Mouse (Mus musculus) small intestine, adult 2 months (tissue): ENCODE results near the gene Gltpd2. TPM values are rescaled to one million over a fixed set of nuclear protein-coding genes. Genes with fewer than 3 reads are reported as not detected.

ENCODE experiments used
- H3K27ac ChIP-seq: fragments of 200-500 bp; 2 replicates; pipeline ENCODE4 v1.5.1; 2012; ENCODE audit warnings: low read depth, low read length, control low read depth, inconsistent platforms; ENCODE audit not compliant: insufficient read depth
- H3K27me3 ChIP-seq: fragments of 200-500 bp; 2 replicates; pipeline ENCODE4 v1.6.1; 2012; ENCODE audit warnings: mild to moderate bottlenecking, moderate library complexity, low read length, inconsistent platforms; ENCODE audit not compliant: control insufficient read depth, insufficient read depth
- H3K36me3 ChIP-seq: fragments of 200-500 bp; 2 replicates; pipeline ENCODE4 v1.6.1; 2012; ENCODE audit warnings: mild to moderate bottlenecking, low read length, control low read depth, inconsistent platforms; ENCODE audit not compliant: control insufficient read depth, insufficient read depth
- H3K4me1 ChIP-seq: fragments of 200-500 bp; 2 replicates; pipeline ENCODE4 v1.6.1; 2012; ENCODE audit warnings: low read length, inconsistent platforms, mixed read lengths; ENCODE audit not compliant: control insufficient read depth, insufficient read depth, insufficient read length
- H3K4me3 ChIP-seq: fragments of 200-500 bp; 2 replicates; pipeline ENCODE4 v1.5.1; 2012; ENCODE audit warnings: low read depth, mild to moderate bottlenecking, control low read depth, inconsistent platforms, low read length, moderate library complexity
- CTCF ChIP-seq: fragments of 200-500 bp; IDR thresholded peaks from 2 replicates; pipeline ENCODE4 v1.5.1; 2012; ENCODE audit warnings: low read depth, mild to moderate bottlenecking, control low read depth, inconsistent platforms, low read length, moderate library complexity, mixed read lengths; ENCODE audit not compliant: insufficient replicate concordance, insufficient read length; ENCODE audit errors: extremely low read depth
- POLR2A ChIP-seq: fragments of 200-500 bp; IDR thresholded peaks from 2 replicates; pipeline ENCODE4 v1.6.1; 2012; ENCODE audit warnings: low read depth, mild to moderate bottlenecking, control low read depth, inconsistent platforms, low read length, moderate library complexity
- WGBS: fragments of 180-500 bp; shearing (Covaris S2); methylation state at CpG from one replicate; pipeline ENCODE4 v1.1.7; 2018; 5-methylcytosine and 5-hydroxymethylcytosine counted together
- polyA plus RNA-seq: library from polyadenylated mRNA; depleted of rRNA; stranded (reverse); fragments of >200 nt; gene quantifications from 2 replicates; pipeline ENCODE4 v1.2.3, GENCODE M21; 2012

Gltpd2 gene
- polyA plus RNA-seq, 1 experiment, result 8.4 TPM

DNA sequence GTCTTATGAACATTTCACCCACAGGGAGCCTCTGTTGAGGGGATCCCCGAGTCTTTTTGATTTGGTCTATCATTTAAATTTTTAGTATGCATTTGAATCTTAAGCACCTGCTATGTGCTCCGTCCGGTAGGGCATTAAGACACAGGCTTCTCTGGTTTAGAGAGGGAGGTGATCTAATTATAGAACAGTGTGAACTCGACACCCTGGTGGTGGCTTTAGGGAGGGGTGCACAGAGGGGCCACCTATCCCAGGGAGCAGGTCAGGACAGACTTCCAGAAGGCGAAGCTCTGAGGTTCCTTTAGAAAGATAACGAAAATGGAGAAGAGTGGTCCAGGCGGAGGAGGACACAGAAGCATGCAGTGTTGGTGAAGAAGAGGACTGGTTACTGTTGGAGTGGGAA lies 25.5 kb downstream of the Gltpd2 start:
- peaks cover 1% of the 10 kb centered on the region; the same call in 1 of the 2 replicates for H3K36me3 ChIP-seq
- WGBS, result 84% methylated on average over 7 of the region's 7 CpGs
- no peak for TF ChIP-seq CTCF
- TF ChIP-seq POLR2A, result no peak
- H3K4me1 ChIP-seq, result no peaks in the 10 kb centered on the region; the same call in 1 of the 2 replicates
- H3K4me3 ChIP-seq, result no peak overlapping the region
- no peaks in the 10 kb centered on the region for H3K27me3 ChIP-seq
- H3K27ac ChIP-seq, result no peak overlapping the region

DNA sequence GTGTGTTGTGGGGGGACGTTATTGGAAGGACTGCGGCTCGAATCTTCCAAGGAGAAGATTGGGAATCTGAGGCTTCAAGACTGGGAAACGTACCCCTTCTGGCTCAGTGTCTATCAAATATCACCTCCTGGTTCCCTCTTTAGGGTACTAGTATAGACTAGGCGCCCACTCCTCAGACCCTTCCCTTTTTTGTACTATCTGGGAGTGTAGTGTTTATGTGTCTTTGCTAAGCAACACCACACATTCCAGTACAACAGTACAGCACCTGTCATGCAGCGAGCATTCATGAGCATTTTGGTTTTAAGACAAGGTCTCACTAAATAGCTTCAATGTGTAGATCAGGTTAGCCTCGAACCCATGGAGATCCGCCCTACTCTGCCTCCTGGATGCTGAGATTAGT lies 32.5 kb downstream of the Gltpd2 start:
- TF ChIP-seq CTCF, result no peak
- Histone ChIP-seq H3K4me1 (no peaks in the 10 kb centered on the region), H3K4me3 (no peak overlapping the region), H3K27ac (no peak overlapping the region), H3K36me3 (peaks cover 11% of the 10 kb centered on the region; the same call in 1 of the 2 replicates), H3K27me3 (no peaks in the 10 kb centered on the region)
- WGBS, result 91% methylated on average over 8 of the region's 8 CpGs

DNA sequence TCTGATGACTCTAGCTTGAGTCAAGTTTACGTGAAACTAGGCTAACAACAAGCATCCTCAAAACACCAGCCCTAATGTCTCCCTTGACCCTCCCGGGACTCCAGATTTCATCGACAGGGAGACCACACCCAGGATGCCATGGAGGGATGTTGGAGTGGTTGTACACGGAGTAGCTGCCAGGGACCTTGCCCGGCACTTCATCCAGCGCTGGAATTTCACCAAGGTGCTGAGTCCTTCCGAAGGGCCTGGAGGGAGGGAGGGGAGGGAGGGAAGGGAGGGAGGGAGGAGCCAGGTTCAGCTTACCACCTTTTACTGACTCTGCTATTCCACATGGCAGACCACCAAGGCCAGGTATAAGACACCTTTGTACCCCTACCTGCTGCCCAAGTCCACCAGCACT lies 34.9 kb downstream of the Gltpd2 start:
- H3K4me1 ChIP-seq, result no peaks in the 10 kb centered on the region
- no peak overlapping the region for H3K4me3 ChIP-seq
- WGBS, result 57% methylated on average over 7 of the region's 7 CpGs
- H3K27ac ChIP-seq, result no peak overlapping the region
- H3K27me3 ChIP-seq, result no peaks in the 10 kb centered on the region
- TF ChIP-seq POLR2A, result no peak
- no peak for TF ChIP-seq CTCF
- H3K36me3 ChIP-seq, result peaks cover 16% of the 10 kb centered on the region

DNA sequence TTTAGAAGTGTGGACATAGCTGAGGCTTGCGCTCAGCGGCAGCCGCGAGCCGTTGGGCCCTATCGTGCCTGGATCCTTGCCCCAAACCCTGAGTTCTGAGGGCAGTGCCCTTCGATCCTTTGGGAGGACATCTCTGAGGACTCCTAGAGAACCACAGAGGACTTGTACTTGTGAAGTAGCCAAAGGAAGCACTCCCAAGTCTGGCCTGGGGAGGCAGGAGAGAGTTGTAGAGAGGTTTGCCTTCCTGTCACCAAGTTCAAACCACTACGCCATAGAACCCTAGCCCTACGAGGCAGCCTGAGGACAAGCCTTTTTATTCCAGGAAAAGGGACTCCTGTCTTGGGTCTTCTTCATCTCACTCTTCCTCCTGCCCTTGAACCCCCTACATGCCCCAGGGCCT lies 38.5 kb downstream of the Gltpd2 start:
- H3K4me1 ChIP-seq, result no peaks in the 10 kb centered on the region; the same call in 1 of the 2 replicates
- H3K27ac ChIP-seq, result no peak overlapping the region
- no peak overlapping the region for H3K4me3 ChIP-seq
- TF ChIP-seq POLR2A (no peak), CTCF (0 out of 2 replicates have a peak, but pooled peaks have one; percentile 15)
- H3K36me3 ChIP-seq, result peaks cover 15% of the 10 kb centered on the region
- no peaks in the 10 kb centered on the region for H3K27me3 ChIP-seq
- 90% methylated on average over 9 of the region's 9 CpGs for WGBS

DNA sequence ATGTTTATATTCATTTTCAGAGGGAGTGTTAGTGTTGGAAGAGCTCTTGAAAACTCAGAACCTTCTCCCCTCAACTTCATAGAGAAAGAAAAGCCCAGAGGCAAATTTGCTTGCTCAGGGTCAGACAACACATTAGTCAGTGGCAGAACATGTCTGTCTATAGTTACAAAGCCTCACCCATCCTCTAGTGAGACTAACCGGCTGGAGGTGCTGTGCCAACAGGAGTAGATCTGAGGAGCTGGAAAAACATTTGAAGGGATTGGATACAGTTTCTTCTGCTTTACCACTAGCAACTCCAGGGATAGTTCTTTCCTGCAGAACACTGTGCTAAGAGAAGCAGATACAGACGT lies 42.9 kb downstream of the Gltpd2 start:
- 5% methylated on average over 2 of the region's 2 CpGs for WGBS
- H3K27ac ChIP-seq, result no peak overlapping the region
- H3K27me3 ChIP-seq, result no peaks in the 10 kb centered on the region
- TF ChIP-seq POLR2A (no peak), CTCF (no peak)
- peak overlapping the region; percentile 75 for H3K4me3 ChIP-seq
- peaks cover 7% of the 10 kb centered on the region; the same call in 1 of the 2 replicates for H3K4me1 ChIP-seq
- H3K36me3 ChIP-seq, result peaks cover 5% of the 10 kb centered on the region

DNA sequence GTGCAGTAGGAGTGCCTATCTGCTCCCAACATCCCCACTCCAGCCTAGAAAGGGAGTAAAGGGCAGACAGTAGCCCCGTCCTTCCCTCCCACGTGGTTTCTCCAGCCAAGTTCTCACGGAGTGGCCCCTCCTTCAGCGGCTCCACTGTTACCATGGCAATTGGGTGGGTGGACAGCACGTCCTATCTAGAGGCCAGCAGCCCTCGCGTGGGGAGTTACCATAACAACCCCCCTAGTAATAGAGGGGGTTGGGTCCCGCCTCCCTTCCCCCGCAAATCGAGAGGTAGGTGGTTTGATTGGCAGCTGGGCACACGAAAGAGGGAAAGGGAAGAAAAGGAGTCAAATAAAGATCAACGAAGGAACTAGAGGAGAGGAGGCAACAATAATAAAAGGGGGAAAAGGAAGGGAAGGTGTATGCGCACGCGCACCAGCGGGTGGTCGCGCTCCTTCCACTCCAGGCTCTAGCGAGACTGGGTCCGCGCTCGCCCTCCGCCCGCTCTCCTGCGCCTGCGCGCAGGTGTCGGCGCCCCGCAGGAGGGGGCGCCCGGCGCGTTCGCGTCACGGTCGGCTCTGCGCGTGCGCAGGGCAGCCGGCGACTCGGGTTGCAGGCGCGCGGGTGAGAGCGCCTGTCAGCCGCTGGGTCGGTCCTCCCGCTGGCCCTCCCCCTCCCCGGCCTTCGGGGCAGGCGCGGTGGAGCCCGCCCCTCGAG lies 43.4 kb downstream of the Gltpd2 start, which contains the start of gene Mink1:
Gene Mink1, plus strand, starts transcription at position 595 of the 708 bp plus-strand sequence.
- 0 out of 2 replicates have a peak, but pooled peaks cover under 1% of the 10 kb centered on the region for H3K36me3 ChIP-seq
- under 1% methylated on average over 57 of the region's 57 CpGs for WGBS
- peaks cover 7% of the 10 kb centered on the region; the same call in 1 of the 2 replicates for H3K4me1 ChIP-seq
- TF ChIP-seq CTCF, result no peak
- TF ChIP-seq POLR2A, result peak; percentile 46
- peak within 1 kb of the TSS; percentile 75 for H3K4me3 ChIP-seq
- H3K27me3 ChIP-seq, result no peaks in the 10 kb centered on the region
- peak within 1 kb of the TSS; percentile 58 for H3K27ac ChIP-seq

DNA sequence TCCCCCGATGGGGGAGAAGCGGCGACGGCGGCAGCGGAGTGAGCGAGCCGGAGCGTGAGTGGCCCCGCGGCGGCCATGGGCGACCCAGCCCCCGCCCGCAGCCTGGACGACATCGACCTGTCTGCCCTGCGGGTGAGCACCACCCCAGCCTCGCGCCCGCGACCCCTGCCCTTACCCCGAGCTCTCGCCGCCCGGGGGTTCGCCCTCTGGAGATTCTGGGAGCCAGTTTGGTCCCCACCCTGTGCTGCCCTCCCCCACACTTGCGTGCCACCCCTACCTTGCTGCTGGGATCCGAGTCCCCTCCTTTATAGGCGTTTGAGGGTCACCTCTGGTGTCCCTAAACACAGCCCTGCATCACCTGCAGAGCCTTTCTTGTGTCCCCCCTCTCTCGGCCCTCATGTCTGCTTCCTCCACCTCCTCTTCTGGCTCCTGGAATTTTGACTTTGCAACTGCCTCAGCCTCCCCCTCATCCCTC lies 44.0 kb downstream of the Gltpd2 start:
- TF ChIP-seq POLR2A (no peak), CTCF (no peak)
- WGBS, result 2% methylated on average over 29 of the region's 31 CpGs

More for the DNA sequence above, 44.0 kb downstream of the Gltpd2 start:
- peaks cover 7% of the 10 kb centered on the region; the same call in 1 of the 2 replicates for H3K4me1 ChIP-seq
- H3K27ac ChIP-seq, result peak overlapping the region; percentile 58
- no peaks in the 10 kb centered on the region for H3K36me3 ChIP-seq
- no peaks in the 10 kb centered on the region for H3K27me3 ChIP-seq
- peak overlapping the region; percentile 75 for H3K4me3 ChIP-seq
